Mouse (Mus musculus) C2C12 (cell line): ENCODE measurements at regions not wholly inside any gene's neighbourhood (a gene's known extent, or its start where the extent isn't known, plus 50 kb on each side); places are given as distances from the start of the nearest gene placed in this dataset.

Source experiments
- CTCF ChIP-seq: IDR thresholded peaks from one replicate; pipeline ENCODE4 v1.5.1; 2011; ENCODE audit not compliant: control insufficient read depth, insufficient read depth, insufficient read length
- MAX ChIP-seq: IDR thresholded peaks from one replicate; pipeline ENCODE4 v1.6.1; 2011; ENCODE audit warnings: mild to moderate bottlenecking, control low read depth
- USF1 ChIP-seq: IDR thresholded peaks from one replicate; pipeline ENCODE4 v1.6.1; 2011; ENCODE audit warnings: low read depth, mild to moderate bottlenecking, control low read depth, moderate library complexity

- TF ChIP-seq MAX (no peak), USF1 (no peak), CTCF (no peak)
Observed at GRCm38 (mm10) chr12:110380831-110381750, 65.8 kb upstream of the Ppp2r5c start.
